Mouse (Mus musculus) G1E (cell line): Measurements from ENCODE around the gene Slc44a1.

Experiments used
- CTCF ChIP-seq: IDR thresholded peaks from 2 replicates; pipeline ENCODE4 v1.5.1; 2012; ENCODE audit warnings: low read depth, low read length, inconsistent platforms, mixed read lengths
- GATA1 ChIP-seq: IDR thresholded peaks from 2 replicates; pipeline ENCODE4 v1.6.1; 2012; ENCODE audit warnings: borderline replicate concordance, low read length, inconsistent platforms, mixed read lengths
- TAL1 ChIP-seq: conservative IDR thresholded peaks from 2 replicates; pipeline ENCODE4 v1.6.1; 2012; ENCODE audit warnings: low read depth, low read length, inconsistent platforms, mixed read lengths

GRCm38 (mm10) chr4:53632011-53632349, 191.8 kb downstream of the Slc44a1 start:
- TF ChIP-seq CTCF (no peak), GATA1 (no peak), TAL1 (no peak)
